Mouse (Mus musculus) adipose tissue, adult 10 weeks (tissue): Measurements from ENCODE around the gene Vwf. TPM values are rescaled to one million over a fixed set of nuclear protein-coding genes. Genes with fewer than 3 reads are reported as not detected.

Experiments used
- polyA plus RNA-seq: library from polyadenylated mRNA; stranded (reverse); fragments of 350-450 nt; fragmentation: Illumina TruSeq; extraction: RNeasy Lipid Tissue Mini Kit (QIAGEN cat#74804); gene quantifications from one replicate; pipeline ENCODE4 v1.2.3, GENCODE M21; 2014; ENCODE audit warnings: low read depth, low replicate concordance

Vwf gene
- polyA plus RNA-seq: 25.8 TPM

GRCm38 (mm10) chr6:125546474-125546873, at the start of gene Vwf:
TSS of gene Vwf (plus strand) at chr6:125546774.

GRCm38 (mm10) chr6:125690057-125690703, 143.6 kb downstream of the Vwf start, which contains the start of gene Ano2:
TSS of gene Ano2 (plus strand) at chr6:125690419.

Other genes with a start within 250 kb of the Vwf start
- 65.7 TPM for gene Ltbr, start 232.9 kb upstream of the Vwf start, polyA plus RNA-seq
- 35.9 TPM for gene Scnn1a, start 226.1 kb upstream of the Vwf start, polyA plus RNA-seq
- gene Tnfrsf1a, start 197.4 kb upstream of the Vwf start, polyA plus RNA-seq: 99.5 TPM
- 1.9 TPM for gene Plekhg6, start 166.0 kb upstream of the Vwf start, polyA plus RNA-seq
- 216 TPM for gene Cd9, start 52.0 kb upstream of the Vwf start, polyA plus RNA-seq
- gene Ano2, start 143.6 kb downstream of the Vwf start, polyA plus RNA-seq: 0.20 TPM